Mouse (Mus musculus) left cerebral cortex, adult 18-20 months (tissue): ENCODE measurements around the gene Blcap. TPM values are rescaled to one million over a fixed set of nuclear protein-coding genes. Genes with fewer than 3 reads are reported as not detected.
A peak's percentile ranks its signal among the peaks of the same experiment; 100 is the strongest.

ENCODE experiments used
- DNase-seq, 2 experiments: peaks; one replicate each; pipeline ENCODE4 v3.0.0; 2021 to 2022; ENCODE audit warnings: low spot score in 2 of 2, mixed read lengths in 1 of 2
- total RNA-seq, 2 experiments: library from RNA; stranded (reverse); gene quantifications; 2 replicates each; pipeline ENCODE4 v1.2.3; 2021

Gene Blcap
- total RNA-seq, 2 experiments from 2014 or later = 116 to 117 TPM

GRCm38 (mm10) chr2:157560302-157560701, 10.8 kb downstream of the Blcap start:
- no peak for DNase-seq

- peak in 1 of 2 experiments; percentile 18 for DNase-seq
These were observed 11.2 kb downstream of the Blcap start, which contains the start of gene Nnat for GRCm38 (mm10) chr2:157559858-157560257. Gene Nnat, plus strand, starts transcription at chr2:157560078.

GRCm38 (mm10) chr2:157559440-157559839, 11.6 kb downstream of the Blcap start:
- no peak for DNase-seq

DNA sequence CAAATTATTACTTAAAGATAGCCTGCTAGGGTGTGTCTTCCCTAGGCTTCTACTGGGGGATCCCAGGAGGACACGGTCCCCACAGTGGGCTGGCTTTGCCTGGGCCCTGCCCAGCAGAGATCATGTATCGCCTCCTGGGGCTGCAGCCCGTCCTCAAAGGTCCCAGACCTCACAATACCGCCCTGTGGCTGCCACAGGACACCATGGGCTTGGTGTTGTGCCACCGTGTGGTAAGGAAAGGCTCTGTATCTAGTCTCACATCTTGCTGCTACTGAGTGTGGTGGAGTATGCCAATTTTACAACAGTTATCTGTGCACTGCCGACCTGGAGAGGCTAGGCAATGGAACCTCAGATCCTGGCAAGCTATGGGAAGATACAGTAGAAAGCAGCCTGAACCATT, 12.6 kb downstream of the Blcap start:
- no peak for DNase-seq

DNA sequence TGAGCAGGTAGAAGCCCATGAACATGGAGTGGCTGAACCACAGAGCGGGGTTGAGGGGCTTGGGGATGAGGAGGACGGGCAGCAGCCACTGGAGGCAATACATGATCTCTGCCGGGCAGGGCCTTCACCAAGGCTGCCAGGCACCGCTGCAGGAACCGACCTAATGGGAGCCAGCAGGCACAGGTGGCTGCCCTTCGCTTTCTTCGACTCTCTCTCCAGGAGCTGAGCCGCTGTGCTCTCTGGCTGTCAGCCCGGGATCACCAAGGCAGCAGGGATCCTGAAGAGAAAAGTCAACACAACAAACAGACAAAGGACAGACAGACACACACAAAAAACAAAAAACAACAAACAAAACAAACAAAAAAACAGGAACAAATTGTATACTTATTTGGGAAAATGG, 13.0 kb downstream of the Blcap start:
- no peak for DNase-seq

- DNase-seq = no peak
These were observed 14.9 kb downstream of the Blcap start for GRCm38 (mm10) chr2:157556074-157556698.

GRCm38 (mm10) chr2:157552158-157552886, 18.8 kb downstream of the Blcap start:
- no peak for DNase-seq

DNA sequence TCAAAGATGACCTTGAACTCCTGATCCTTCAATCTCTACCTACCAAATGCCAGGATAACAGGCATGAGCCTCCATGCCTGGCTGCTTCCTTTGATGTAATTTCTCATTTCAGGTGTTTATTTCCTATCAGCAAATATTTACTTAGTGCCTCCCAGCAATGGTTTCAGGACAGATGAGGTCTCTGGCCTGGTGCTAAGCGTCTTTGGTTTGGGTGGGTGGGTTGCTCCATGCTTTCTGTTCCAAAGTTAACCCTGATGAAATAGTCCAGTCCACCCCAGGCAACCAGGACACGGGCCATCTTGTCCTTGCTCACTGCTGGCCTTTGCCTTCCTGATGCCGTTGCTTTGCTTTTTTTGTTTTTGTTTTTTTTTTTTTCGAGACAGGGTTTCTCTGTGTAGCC, 20.8 kb downstream of the Blcap start:
- no peak for DNase-seq

- DNase-seq = no peak
These were observed 24.4 kb downstream of the Blcap start for GRCm38 (mm10) chr2:157546686-157547085.

DNA sequence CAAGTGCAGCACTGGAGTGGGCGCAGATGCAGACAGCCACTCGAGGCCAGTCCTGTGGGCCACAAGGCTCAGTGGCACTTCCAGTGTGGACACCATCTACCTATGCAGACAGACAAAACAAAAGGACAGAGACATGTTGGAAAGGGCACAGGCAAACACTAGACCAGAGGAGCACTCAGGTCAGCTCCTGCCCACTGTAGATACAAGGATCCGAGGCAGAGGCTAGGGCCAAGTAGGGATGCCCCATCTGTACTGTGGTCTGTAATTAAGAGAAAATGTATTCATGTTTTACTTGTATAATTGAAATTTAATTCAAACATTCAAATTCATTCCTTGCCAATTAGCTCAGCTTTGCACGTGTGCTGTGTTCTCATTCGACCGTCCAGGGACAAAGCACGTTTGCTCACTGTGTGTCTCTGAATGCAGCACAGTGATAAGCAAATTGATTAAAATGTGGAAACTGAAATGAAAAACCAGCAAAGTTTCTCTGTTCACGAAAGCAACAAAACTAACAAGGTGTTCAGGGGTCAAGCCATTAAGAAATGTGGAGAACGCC, 26.7 kb downstream of the Blcap start:
- no peak for DNase-seq

- no peak for DNase-seq
These were observed 28.7 kb downstream of the Blcap start for GRCm38 (mm10) chr2:157542415-157542814.

- DNase-seq = no peak
These were observed 29.4 kb downstream of the Blcap start for GRCm38 (mm10) chr2:157541631-157542030.

- no peak for DNase-seq
These were observed 30.0 kb downstream of the Blcap start for GRCm38 (mm10) chr2:157540953-157541569.

DNA sequence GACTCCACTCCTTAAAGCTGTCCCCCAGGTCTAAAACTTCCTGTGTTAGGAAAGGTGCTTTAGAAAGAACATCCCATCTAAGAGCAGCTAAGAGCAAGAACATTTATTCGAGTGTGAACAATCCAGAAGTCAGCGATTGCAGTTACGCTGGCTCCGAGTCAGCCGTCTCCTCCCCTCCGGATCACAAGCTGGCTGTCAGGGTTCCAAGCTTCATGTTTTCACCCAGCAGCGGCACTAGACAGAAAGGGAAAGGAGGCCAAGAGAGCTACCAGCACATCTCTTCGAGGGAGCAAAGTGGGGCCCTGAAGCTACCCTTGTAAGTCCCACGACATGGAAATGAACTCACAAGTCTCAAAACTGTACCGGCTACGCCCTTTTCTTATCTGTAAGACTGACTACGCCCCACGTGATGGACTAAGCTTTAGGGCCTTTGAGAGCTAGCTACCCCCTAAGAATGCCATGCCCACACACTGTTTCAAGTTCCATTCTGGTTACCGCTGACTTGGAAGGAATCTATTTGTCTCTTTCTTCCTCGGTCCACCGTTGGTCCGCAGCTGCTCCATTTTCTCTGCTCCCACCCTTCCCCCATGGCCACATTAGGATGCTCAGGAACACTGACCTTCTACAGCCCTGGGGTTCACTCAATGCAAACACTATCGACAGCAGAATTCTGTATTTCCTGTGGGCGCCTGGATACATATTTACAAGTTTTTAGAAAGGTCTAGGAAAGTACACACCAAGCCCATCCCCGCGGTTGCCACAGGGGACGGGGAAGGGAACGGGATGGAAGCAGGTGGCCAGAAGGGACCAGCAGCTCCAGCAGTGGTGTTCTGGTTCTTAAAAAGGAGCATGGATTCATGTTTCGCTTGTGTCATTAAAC, 30.8 kb downstream of the Blcap start:
- DNase-seq = peak; percentile 48 to 56

DNA sequence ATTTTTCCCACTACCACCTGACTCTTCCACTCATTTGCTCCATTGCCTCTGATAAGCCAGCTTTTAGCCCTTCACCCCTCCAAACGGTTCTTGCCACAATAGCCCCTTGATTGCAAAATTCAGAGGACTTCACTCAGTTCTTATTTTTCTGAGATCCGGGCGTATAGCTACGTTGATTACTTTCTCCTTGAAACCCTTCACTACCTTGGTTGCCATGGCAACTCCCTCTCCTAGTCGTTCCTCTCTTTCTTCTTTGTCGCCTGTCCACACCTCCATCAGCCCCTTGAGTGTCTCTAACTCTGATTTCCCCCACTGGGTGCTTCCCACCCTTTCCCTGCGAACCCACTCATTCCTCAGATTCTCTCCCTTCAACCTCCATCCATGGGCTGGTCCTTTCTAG, 34.0 kb downstream of the Blcap start:
- no peak for DNase-seq

GRCm38 (mm10) chr2:157536476-157537081, 34.5 kb downstream of the Blcap start:
- DNase-seq = no peak

- DNase-seq = no peak
These were observed 36.9 kb downstream of the Blcap start for GRCm38 (mm10) chr2:157534163-157534562.

DNA sequence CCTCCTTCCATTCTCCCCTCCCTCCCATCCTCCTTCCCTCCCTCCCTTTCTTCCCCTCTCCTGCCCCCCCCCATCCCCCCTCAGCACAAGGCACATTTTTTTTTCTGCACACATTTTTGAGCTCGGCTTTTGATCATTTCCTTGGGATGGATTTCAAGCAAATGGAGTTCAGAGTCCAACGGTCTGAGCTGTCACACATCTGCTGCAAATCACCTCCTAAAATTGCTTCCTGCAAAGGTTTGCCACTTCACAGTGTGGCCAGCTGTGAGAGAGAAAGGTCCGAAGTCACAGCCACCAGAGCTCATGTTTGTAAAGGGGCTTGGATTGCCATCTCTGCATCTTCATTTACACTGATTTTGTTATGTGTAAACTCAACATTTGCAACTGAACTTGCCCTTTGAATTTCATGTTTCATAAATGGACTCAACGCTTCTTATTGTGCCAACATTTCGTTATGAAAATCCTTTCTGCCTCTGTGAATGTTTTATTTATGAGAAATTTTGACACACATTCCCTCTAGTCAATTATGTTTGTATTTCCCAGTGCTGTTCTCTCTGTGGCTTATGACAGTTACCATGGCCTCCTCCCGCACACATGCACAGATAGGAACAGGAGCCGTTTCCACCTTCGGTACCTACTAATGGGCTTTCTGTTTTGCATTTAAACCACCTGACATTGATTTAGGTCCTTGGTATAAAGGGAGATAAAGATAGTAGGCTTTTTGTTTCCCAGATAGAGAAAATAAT, 39.2 kb downstream of the Blcap start:
- DNase-seq = no peak

DNA sequence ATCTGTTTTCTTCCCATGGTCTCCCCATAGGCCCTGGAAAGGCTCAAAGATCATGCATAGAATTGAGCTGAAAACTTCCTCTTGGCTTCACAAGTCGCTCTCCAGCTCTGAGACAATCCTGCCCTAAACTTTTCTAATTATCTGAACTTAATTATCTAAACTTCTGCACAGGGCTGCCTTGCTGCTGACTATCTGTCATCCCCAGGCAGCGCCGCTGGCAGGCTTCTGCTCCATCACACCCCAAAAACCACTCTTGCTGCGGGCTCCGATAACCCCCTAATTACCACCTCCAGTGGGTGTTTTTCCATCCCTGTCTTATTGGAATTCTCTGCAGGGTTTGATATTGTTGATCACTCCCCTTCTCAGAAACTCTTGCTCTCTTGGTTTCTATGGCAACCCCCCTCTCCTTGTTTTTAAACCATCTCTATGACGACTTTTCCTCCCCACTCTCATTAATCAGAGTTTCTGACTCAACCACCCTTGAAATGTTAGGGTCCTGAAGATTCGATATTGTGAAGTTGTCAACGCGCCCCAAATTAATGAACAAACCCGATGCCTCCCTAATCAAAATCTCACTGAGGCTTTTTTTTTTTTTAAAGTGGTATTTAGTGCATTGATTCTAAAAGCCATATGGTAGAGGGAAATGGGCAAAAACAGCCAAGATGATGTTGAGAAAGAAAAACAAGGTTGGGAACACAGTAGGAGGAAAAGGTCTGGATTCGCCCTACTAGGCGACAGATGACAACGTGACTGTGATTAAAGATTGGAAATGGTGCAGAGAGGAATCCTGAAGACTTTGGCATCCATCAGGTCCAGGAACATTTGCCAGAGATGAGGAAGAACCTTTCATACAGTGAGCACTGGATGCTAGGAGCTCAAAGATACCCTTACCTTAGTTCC, 40.8 kb downstream of the Blcap start:
- no peak for DNase-seq
